Mouse (Mus musculus): ENCODE measurements around the gene Ms4a6c.

DNA sequence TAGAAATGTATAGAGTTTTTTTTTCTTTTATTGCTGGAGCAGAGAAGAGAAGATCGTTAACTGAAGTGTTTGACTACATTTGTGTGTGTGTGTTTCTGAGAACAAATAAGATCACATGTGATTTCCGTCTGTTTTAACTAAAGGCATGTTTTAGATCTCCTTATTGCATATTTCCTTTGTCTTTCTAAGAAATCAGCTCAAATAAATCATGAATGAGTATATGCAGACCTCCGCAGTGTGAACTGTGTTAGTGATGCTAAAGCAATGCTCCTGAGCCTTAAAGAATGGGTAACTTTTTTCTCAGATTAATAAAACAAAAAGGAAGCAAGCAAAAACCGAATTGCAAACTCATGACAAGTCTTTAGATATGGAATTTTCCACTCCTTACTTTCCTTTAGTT lies 14.8 kb downstream of the Ms4a6c start:
- no peak for TF ChIP-seq TAL1 (IDR thresholded peaks at IDR 0.05; ENCODE audit: low read length)
- no peak for TF ChIP-seq GATA1 (IDR thresholded peaks at IDR 0.05; ENCODE audit: low read length)
